Mouse (Mus musculus) G1E-ER4 (cell line): ENCODE data around the gene Golga5. TPM values are rescaled to one million over a fixed set of nuclear protein-coding genes. Genes with fewer than 3 reads are reported as not detected.

Experiments
- GATA1 ChIP-seq: IDR thresholded peaks from one replicate; pipeline ENCODE4 v1.8.0; 2012; ENCODE audit warnings: low read length, inconsistent platforms
- polyA plus RNA-seq: library from polyadenylated mRNA; stranded (reverse); fragments of >175 nt; gene quantifications from 2 replicates; pipeline ENCODE4 v1.2.3, GENCODE M21; 2012

The Golga5 gene
- polyA plus RNA-seq, 1 experiment = 8.3 TPM

DNA sequence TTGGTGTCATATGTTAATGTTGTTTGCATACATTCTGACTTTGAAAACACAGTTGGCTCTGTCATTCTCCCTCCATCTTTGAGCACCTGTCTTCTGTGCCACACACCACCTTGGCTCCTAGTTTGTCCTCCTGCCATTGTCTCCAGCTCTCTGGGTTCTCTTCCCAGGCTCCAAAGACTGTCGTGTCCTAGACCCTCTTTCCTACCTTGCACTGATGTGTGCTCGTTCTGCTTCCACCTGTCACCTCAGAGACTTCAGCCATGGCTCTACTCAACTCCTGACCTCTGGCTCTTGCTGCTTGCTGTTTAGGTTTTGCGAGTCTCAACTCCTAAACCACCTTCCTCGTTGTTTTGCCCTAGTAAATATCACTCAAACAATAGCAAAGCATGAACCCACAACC is 11.5 kb downstream of the Golga5 start:
- TF ChIP-seq GATA1 = no peak

DNA sequence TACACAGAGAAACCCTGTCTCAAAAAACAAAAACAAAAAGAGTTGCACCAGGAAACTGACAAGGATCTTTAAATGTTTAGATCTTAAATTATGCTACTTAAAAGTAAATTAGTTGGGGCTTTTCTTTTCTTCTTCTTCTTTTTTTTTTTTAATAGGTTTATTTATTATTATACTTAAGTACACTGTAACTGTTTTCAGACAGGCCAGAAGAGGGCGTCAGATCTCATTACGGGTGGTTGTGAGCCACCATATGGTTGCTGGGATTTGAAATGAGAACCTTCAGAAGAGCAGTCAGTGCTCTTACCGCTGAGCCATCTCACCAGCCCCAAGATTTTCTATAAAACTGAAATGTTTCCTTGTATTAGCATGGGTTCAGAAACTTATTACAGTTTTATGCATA is 16.0 kb downstream of the Golga5 start:
- TF ChIP-seq GATA1 = no peak

DNA sequence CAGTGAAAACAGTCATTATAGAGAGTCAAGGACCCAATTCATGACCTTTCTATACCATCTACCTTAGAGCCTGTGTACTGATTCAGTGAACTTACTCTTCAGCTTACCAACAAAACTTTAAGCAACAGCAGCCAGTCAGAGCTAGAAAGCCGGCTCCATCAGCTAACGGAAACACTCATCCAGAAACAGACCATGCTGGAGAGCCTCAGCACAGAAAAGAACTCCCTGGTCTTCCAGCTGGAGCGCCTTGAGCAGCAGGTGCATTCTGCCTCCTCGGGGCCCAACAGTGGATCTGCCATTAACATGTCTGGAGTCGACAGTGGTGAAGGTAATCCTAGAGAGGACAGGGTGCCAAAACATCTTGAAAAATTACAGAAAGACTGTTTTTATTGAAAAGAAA is 23.0 kb downstream of the Golga5 start:
- TF ChIP-seq GATA1 = no peak

DNA sequence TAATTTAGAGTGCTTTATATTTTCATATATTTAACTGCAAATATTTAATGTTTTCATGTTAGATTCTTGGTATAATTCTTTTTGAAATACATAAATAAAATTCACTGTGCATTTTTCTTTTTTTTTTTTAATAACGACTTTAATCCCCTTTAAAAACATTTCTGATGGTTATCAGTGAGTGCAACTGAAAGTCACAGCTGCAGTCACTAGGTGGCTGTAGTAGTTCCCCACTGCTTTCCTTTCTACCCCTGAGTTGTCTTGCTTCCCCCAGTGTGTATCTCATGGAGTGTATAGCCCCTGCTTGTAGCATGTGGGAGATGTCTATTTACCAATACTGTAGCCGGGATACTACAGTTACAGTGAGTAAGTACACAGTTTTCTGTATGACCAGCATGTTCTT is 29.0 kb downstream of the Golga5 start:
- no peak for TF ChIP-seq GATA1

DNA sequence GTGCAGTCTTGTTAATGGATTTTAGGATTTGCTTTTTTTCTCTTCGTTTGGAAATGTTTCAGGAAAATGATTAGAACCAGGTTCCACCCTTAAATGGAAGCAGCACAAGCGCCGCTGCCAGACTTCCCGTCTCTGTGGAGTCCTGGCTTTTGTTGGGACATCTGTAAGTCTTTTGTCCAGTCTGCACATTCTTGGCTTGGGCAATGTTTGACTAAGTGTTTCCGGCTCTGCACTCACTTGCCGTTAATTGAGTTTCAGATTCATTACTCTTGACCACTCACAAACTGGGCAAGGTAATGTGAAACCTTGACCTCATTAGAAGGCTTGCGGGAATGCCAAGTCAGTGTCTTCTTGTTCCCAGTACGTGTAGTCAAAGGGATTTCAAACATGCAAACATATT is 29.8 kb downstream of the Golga5 start:
- TF ChIP-seq GATA1 = no peak

DNA sequence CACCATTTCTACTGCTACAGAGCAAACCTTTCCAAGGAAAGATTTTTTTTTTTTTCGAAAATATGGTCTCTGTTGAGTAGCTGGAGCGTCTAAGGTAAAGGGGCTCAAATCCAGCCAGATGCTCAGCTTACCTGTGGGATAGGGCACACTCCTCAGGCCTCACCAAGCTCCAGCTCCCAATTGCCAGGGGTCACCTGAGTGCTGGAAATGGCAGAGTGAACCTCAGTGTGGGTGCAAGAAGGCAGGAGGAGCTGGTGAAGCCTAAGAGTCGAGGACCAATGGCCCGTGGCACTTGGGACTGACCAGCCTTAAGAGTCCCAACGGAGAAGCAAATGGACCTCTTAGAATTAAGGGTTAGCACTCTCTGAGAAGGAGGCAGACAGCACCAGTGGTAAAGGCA is 30.3 kb downstream of the Golga5 start:
- no peak for TF ChIP-seq GATA1

DNA sequence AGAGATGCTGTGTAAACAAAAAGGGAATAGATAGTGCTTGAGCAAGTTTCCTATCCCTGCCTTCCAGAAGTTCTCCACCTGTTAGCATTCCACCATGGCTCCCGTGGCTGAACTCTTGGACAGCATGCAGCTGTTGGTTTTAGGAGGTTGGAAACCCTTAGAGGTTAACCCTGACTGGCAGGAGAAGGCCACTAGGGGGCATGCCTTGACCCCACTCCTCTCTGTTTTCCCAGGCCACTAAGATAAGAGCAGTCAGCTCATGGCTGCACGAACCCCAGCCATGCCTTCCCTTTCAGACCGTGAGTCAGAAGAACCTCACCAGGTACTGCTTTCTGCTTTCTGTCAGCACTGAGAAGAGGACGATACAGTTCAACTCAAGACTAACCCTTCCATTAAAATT is 30.8 kb downstream of the Golga5 start:
- TF ChIP-seq GATA1 = no peak

DNA sequence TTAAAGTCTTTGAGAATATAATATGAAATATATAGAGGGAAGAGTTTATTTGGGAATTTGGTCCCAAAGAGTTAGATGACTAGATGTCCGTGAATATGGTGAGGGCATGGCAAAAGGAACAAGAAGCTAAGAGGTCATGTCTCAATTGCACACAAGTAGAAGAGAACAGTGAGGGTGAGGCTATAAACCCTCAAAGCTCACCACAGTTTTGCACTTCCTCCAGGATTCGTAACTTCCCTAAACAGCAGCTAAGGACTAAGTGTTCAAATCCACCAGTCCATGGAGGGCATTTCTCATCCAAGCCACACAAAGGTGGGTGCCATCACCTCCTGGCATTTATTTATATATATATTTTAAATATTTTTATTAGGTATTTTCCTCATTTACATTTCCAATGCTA is 32.1 kb downstream of the Golga5 start:
- TF ChIP-seq GATA1 = no peak

DNA sequence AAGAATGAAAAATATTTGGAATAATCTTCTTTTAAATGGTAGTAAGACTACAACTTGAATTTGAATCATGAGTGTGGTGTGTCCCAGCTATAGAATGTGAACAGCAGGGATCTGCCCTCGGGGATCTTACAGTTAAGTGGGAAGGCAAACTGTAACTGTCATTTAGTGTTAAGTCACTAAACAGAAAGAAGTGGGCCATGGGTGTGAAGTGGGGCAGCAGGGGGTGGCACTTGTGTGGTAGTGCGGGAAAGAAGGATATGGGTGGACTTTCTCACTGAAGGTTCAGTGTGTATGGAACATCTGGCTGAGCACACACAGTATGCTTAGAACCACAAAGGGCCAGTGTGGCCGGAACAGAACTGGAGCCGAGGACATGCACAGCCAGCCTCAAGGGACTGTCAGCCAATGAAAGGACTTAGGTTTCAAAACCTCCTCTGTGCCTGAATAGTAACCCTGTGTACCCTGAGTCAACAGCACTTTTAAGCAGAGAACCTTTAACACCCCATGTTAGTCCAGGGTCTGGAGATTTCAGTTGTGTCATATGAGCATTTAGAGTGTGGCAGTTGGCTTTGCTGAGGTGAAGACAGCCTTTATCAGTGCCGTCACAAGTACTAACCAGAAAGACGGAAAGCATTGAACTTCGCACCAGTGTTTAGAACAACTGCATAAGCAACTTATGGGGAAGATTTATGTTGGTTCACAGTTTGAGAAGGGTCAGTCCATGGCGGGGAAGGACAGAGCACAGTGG is 33.1 kb downstream of the Golga5 start:
- TF ChIP-seq GATA1 = no peak

DNA sequence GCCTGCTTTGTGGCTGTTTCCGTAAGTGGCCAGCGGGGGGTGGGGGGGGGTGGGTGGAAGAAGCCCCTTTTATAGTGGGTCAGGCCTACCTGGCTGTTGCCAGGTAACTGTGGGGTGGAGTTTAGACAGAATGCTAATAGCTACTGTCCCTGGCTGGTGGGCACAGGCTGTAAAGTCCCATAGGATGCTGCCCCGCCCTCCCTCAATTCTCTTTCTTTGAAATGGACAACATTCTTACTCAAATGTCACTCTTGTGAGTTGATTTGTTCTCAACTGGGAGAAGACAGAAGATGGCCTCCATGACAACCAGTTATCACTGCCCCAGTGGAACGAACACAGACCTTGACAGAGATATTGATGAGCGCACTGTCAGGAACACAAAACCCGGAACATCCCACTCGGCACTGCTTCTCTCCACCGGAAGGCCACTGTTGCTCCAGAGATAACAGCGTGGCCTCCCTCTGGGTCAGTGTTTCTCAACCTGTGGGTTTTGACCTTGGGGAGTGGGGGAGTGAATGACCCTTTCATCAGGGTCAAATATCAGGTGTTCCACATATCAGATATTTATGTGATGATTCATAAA is 36.3 kb downstream of the Golga5 start:
- no peak for TF ChIP-seq GATA1

DNA sequence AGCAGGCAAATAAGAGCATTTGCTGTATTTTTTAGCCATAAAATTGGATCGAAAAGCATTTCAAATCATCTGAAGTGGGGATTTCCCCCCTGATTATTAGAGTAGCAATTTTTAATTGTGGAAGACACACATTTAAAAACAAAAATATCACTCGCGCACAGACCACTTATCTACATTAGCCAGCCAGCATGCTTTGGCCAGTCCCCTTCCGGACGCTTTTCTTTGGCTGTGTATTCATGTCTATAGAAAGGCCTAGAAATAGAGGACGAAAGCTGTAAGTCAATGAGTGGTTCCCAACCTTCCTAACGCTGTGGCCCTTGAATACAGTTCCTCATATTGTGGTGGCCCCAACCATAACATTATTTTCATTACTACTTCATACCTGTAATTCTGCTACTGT is 37.0 kb downstream of the Golga5 start:
- no peak for TF ChIP-seq GATA1

DNA sequence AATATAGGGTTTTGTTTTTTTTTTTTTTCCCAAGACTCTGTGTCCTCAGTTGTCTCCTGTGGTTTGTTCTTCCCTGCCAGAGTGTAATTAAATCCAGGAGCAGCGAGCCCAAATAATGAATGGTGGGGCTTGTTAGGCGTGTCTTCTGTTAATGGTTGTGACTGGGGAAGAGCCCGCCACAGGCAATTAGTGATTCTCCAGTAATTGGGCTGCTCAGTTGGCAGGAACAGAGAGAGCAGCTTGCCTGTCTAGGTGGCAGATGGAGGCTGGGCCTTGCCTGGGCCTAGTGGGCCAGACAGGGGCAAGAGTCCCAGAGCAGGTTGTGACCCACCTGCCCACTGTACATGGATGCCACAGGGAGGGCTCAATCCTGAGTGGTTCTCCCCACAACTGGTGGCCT is 42.4 kb downstream of the Golga5 start:
- no peak for TF ChIP-seq GATA1

DNA sequence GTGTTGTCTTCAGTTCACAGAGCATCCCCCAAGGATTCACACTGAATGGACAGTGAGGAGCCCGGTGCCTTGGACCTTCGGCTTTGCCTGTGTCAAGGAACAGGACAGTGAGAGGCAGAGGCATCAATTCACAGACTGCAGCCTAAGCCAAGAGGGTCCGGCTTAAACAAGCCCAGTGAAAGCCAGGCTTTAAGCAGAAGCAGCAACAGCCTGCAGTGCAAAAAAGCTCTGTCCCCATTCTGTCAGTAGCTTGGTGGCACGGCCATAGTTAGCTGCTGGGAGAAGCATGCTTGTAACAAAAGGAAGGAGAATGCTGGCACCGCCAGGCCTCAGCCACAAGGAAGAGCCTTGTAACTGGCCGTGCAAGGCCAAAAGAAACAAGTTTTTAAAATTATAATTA is 45.2 kb downstream of the Golga5 start:
- TF ChIP-seq GATA1 = no peak

DNA sequence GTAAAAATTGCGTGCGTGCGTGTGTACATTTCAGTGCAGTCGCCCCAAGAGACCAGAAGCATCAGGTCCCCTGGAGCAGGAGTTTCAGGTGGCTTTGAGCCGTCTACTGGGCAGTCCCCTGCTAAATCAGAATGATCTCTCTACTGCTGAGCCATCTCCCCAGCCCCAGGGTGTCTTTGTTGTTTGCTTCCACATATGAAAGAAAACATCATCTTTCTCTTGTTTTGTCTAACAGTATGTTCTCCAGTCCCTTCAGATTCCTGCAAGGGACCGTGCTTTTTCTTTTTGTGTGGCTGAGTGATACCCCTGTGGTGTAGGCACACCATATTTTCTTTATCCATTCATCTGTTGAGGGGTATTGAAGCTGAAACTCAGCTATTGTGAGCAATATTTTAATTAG is 45.8 kb downstream of the Golga5 start:
- TF ChIP-seq GATA1 = no peak

DNA sequence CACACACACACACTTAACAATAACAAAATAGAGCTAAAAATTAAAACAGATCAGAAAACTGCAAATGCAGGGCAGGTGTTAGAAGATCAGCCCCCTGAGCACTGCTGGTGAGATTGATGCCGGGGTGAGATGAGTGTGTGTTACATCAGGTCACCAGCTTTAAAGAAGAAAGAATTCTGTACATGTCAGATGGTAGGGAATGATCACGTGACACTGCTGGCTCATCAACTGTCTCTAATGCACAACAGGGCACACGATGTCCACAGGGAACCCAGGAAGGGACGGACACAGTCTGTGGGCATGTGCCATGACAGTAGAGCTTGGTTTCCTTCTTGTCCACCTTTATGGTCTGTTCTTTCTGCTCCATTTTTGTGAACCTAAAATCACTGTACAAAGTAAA is 47.2 kb downstream of the Golga5 start:
- TF ChIP-seq GATA1 = no peak

DNA sequence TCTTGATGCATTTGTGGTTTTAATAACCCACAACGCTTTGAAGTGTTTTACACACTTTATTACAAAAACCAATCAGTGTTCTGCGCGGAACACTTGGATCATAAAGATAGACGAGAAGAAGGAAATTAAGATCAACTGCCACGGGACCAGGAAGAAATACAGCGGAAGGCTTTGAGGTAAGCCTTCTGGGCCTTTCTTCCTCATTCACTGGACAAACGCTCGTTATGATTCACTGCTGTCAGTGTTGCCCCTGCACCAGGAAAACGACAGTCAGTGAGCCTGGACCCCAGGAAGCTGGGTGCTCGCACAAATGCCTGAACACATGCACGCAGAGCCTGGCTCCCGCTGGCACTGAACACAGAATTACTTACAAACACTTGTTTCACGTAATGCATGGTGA is 48.7 kb downstream of the Golga5 start:
- no peak for TF ChIP-seq GATA1

DNA sequence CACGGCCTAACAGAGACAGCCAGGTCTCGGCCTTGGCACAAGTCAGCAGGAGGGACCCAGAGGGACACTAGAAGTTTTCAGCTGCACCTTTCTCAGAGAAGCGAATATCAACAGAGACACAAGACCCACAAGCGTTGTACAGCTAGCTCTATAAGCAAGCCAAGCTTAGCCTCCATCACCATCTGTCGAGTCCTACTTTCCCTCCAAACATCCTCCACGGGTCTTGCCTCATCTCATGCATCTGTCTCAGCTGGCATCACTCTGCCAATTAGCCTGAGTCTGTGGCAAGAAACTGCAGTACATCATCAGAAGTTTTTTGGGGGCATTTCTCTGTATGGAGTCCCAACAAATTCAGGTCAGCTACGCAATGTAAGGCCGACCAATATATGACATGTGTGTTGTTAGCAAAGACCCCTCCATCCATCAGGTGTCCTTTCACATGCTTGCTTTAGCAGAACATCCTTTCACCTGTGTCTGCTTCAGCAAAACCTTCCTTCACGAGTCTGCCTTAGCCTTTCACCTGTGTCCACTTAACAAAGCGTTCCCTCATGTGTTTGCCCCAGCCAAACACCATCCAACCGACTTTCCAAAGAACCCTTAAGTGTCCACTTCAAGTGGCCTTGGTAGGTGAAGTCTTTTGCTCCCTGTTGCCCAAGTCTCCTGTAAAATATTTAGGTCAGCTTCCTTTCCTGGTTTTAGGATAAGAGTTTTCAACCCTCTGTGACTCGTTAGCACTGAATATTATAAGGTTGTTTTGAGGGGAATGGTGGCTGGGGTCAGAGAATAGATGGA is 51.2 kb downstream of the Golga5 start:
- no peak for TF ChIP-seq GATA1
